Mouse (Mus musculus) liver, embryonic 16.5 days (tissue): ENCODE data around the gene Gm49325. TPM values are rescaled to one million over a fixed set of nuclear protein-coding genes. Genes with fewer than 3 reads are reported as not detected.
A peak's percentile ranks its signal among the peaks of the same experiment; 100 is the strongest.

ENCODE experiments used
- ATAC-seq: fragments of 200-750 bp; cut with Nextera tagmentation; 2 replicates; pipeline ENCODE4 v1.8.0; 2017; ENCODE audit warnings: low read depth, mild to moderate bottlenecking, moderate number of reproducible peaks, moderate library complexity
- H3K27ac ChIP-seq: fragments of 300-500 bp; sonication (generic); 2 replicates; pipeline ENCODE4 v1.5.1; 2014; ENCODE audit warnings: mild to moderate bottlenecking, low read length
- H3K27me3 ChIP-seq: fragments of 300-500 bp; sonication (generic); 2 replicates; pipeline ENCODE4 v1.6.1; 2014; ENCODE audit warnings: low read depth, low read length, mixed read lengths; ENCODE audit not compliant: control insufficient read depth, insufficient read depth
- H3K36me3 ChIP-seq: fragments of 300-500 bp; sonication (generic); 2 replicates; pipeline ENCODE4 v1.6.1; 2014; ENCODE audit warnings: mild to moderate bottlenecking; ENCODE audit not compliant: control insufficient read depth, insufficient read depth
- H3K4me1 ChIP-seq: fragments of 300-500 bp; sonication (generic); 2 replicates; pipeline ENCODE4 v1.6.1; 2014; ENCODE audit warnings: low read depth, low read length, mixed read lengths; ENCODE audit not compliant: control insufficient read depth
- H3K4me2 ChIP-seq: fragments of 300-500 bp; sonication (generic); 2 replicates; pipeline ENCODE4 v1.6.1; 2014; ENCODE audit warnings: low read depth, low read length, mixed read lengths
- H3K4me3 ChIP-seq: fragments of 300-500 bp; sonication (generic); 2 replicates; pipeline ENCODE4 v1.5.1; 2014; ENCODE audit warnings: low read depth, mild to moderate bottlenecking, low read length
- H3K9ac ChIP-seq: fragments of 300-500 bp; sonication (generic); 2 replicates; pipeline ENCODE4 v1.6.1; 2014; ENCODE audit warnings: low read depth, low read length
- H3K9me3 ChIP-seq: fragments of 300-500 bp; sonication (generic); replicated peaks from 2 replicates; pipeline ENCODE4 v1.6.1; 2016; ENCODE audit warnings: low read length; ENCODE audit not compliant: control insufficient read depth
- WGBS: fragments of 180-500 bp; shearing (Covaris S2); extraction: QIAGEN DNeasy Blood & Tissue Kit; methylation state at CpG from one replicate; pipeline ENCODE4 v1.1.7; 2014; ENCODE audit not compliant: insufficient replicate concordance; 5-methylcytosine and 5-hydroxymethylcytosine counted together
- polyA plus RNA-seq: library from polyadenylated mRNA; unstranded; fragments of >200 nt; fragmentation: Nextera tagmentation; extraction: Ambion mirVana; gene quantifications from 2 replicates; pipeline ENCODE4 v1.2.1, GENCODE M21; 2015

The Gm49325 gene
- polyA plus RNA-seq, 1 experiment from 2014 or later, result not detected

- Histone ChIP-seq H3K36me3 (peaks cover 27% of the 10 kb centered on the region), H3K27me3 (no peaks in the 10 kb centered on the region), H3K9me3 (no peaks in the 10 kb centered on the region), H3K9ac (no peak overlapping the region), H3K4me2 (no peak overlapping the region), H3K27ac (peak overlapping the region; percentile 13; the same call in 1 of the 2 replicates), H3K4me1 (peaks cover 9% of the 10 kb centered on the region), H3K4me3 (no peak overlapping the region)
- no peak for ATAC-seq
- WGBS, result 84% methylated on average over 9 of the region's 9 CpGs
These were observed 10.2 kb downstream of the Gm49325 start for GRCm38 (mm10) chr10:77616166-77616565.

- 77% methylated on average over 7 of the region's 7 CpGs for WGBS
- no peak overlapping the region for H3K9ac ChIP-seq
- no peaks in the 10 kb centered on the region for H3K9me3 ChIP-seq
- no peak overlapping the region for H3K4me3 ChIP-seq
- H3K27me3 ChIP-seq, result no peaks in the 10 kb centered on the region
- no peak overlapping the region for H3K4me2 ChIP-seq
- peak overlapping the region; percentile 41; the same call in 1 of the 2 replicates for H3K27ac ChIP-seq
- H3K4me1 ChIP-seq, result peaks cover 14% of the 10 kb centered on the region
- peaks cover 25% of the 10 kb centered on the region for H3K36me3 ChIP-seq
- ATAC-seq, result peak; percentile 45
These were observed 10.9 kb downstream of the Gm49325 start for GRCm38 (mm10) chr10:77616926-77617325.

- Histone ChIP-seq H3K36me3 (peaks cover 3% of the 10 kb centered on the region; the same call in 1 of the 2 replicates), H3K4me2 (peak overlapping the region; percentile 70), H3K4me1 (peaks cover 34% of the 10 kb centered on the region), H3K9me3 (no peaks in the 10 kb centered on the region), H3K9ac (peak overlapping the region; percentile 65), H3K27ac (peak overlapping the region; percentile 93), H3K4me3 (peak overlapping the region; percentile 85), H3K27me3 (no peaks in the 10 kb centered on the region)
- ATAC-seq, result no peak
- 68% methylated on average over 8 of the region's 8 CpGs for WGBS
These were observed 15.5 kb downstream of the Gm49325 start for GRCm38 (mm10) chr10:77621546-77621945.

GRCm38 (mm10) chr10:77622055-77622988 lies 16.3 kb downstream of the Gm49325 start, which contains the start of gene Ube2g2:
Ube2g2 (plus strand) TSS chr10:77622275.
- H3K27ac ChIP-seq, result peak within 1 kb of the TSS; percentile 93
- under 1% methylated on average over 95 of the region's 96 CpGs for WGBS
- ATAC-seq, result peak; percentile 94
- H3K9me3 ChIP-seq, result no peaks in the 10 kb centered on the region
- H3K36me3 ChIP-seq, result peaks cover 2% of the 10 kb centered on the region; the same call in 1 of the 2 replicates
- peak within 1 kb of the TSS; percentile 85 for H3K4me3 ChIP-seq
- peak within 1 kb of the TSS; percentile 92 for H3K9ac ChIP-seq
- peaks cover 36% of the 10 kb centered on the region for H3K4me1 ChIP-seq
- H3K4me2 ChIP-seq, result peak within 1 kb of the TSS; percentile 70
- no peaks in the 10 kb centered on the region for H3K27me3 ChIP-seq

- ATAC-seq, result no peak
- no peaks in the 10 kb centered on the region for H3K27me3 ChIP-seq
- H3K4me2 ChIP-seq, result peak overlapping the region; percentile 62
- H3K4me3 ChIP-seq, result peak overlapping the region; percentile 85
- H3K27ac ChIP-seq, result peak overlapping the region; percentile 93
- peak overlapping the region; percentile 92 for H3K9ac ChIP-seq
- H3K4me1 ChIP-seq, result peaks cover 34% of the 10 kb centered on the region
- WGBS, result 11% methylated on average over 8 of the region's 8 CpGs
- H3K9me3 ChIP-seq, result no peaks in the 10 kb centered on the region
- no peaks in the 10 kb centered on the region for H3K36me3 ChIP-seq
These were observed 17.1 kb downstream of the Gm49325 start for GRCm38 (mm10) chr10:77623069-77623492.

- Histone ChIP-seq H3K4me1 (peaks cover 34% of the 10 kb centered on the region), H3K27me3 (no peaks in the 10 kb centered on the region), H3K4me2 (peak overlapping the region; percentile 62), H3K27ac (0 out of 2 replicates have a peak overlapping the region, but pooled peaks have one; percentile 13), H3K9me3 (no peaks in the 10 kb centered on the region), H3K4me3 (peak overlapping the region; percentile 85), H3K9ac (no peak overlapping the region; the same call in 1 of the 2 replicates), H3K36me3 (no peaks in the 10 kb centered on the region)
- 78% methylated on average over 10 of the region's 10 CpGs for WGBS
- ATAC-seq, result no peak
These were observed 17.8 kb downstream of the Gm49325 start for GRCm38 (mm10) chr10:77623639-77624400.

- no peaks in the 10 kb centered on the region for H3K36me3 ChIP-seq
- H3K4me3 ChIP-seq, result no peak overlapping the region
- no peak overlapping the region for H3K9ac ChIP-seq
- H3K27me3 ChIP-seq, result no peaks in the 10 kb centered on the region
- H3K4me1 ChIP-seq, result peaks cover 34% of the 10 kb centered on the region
- ATAC-seq, result no peak
- WGBS, result 68% methylated on average over 7 of the region's 7 CpGs
- H3K4me2 ChIP-seq, result no peak overlapping the region
- H3K27ac ChIP-seq, result 0 out of 2 replicates have a peak overlapping the region, but pooled peaks have one; percentile 13
- H3K9me3 ChIP-seq, result no peaks in the 10 kb centered on the region
These were observed 18.6 kb downstream of the Gm49325 start for GRCm38 (mm10) chr10:77624570-77624995.

- Histone ChIP-seq H3K4me1 (peaks cover 37% of the 10 kb centered on the region), H3K4me3 (no peak overlapping the region), H3K27ac (peak overlapping the region; percentile 23; the same call in 1 of the 2 replicates), H3K27me3 (no peaks in the 10 kb centered on the region), H3K4me2 (no peak overlapping the region), H3K9me3 (no peaks in the 10 kb centered on the region), H3K9ac (no peak overlapping the region), H3K36me3 (no peaks in the 10 kb centered on the region)
- WGBS, result 71% methylated on average over 7 of the region's 7 CpGs
- ATAC-seq, result no peak
These were observed 20.0 kb downstream of the Gm49325 start for GRCm38 (mm10) chr10:77626036-77626435.
